Mouse (Mus musculus) left cerebral cortex, adult 18-20 months (tissue): Measurements from ENCODE around the gene Itgb6. TPM values are rescaled to one million over a fixed set of nuclear protein-coding genes. Genes with fewer than 3 reads are reported as not detected.

Experiments used
- total RNA-seq, 2 experiments: library from RNA; stranded (reverse); gene quantifications; 2 replicates each; pipeline ENCODE4 v1.2.3; 2021

Gene Itgb6
- total RNA-seq, 2 experiments from 2014 or later = not detected

Other genes with a start within 250 kb of the Itgb6 start
- gene Pla2r1, start 169.3 kb downstream of the Itgb6 start, total RNA-seq = under 1 TPM; 0.49 to 0.53 TPM
- 10 to 100 TPM; 17.9 to 20.3 TPM for gene Rbms1, start 240.5 kb upstream of the Itgb6 start, total RNA-seq